Mouse (Mus musculus) cerebellum, postnatal 36 days (tissue): ENCODE data around the gene Spen.
A peak's percentile ranks its signal among the peaks of the same experiment; 100 is the strongest.

Experiments used
- DNase-seq, 2 experiments: peaks; one replicate each; pipeline ENCODE4 v3.0.0; 2021 to 2022; ENCODE audit warnings: mixed read lengths in 2 of 2

Spen gene

DNA sequence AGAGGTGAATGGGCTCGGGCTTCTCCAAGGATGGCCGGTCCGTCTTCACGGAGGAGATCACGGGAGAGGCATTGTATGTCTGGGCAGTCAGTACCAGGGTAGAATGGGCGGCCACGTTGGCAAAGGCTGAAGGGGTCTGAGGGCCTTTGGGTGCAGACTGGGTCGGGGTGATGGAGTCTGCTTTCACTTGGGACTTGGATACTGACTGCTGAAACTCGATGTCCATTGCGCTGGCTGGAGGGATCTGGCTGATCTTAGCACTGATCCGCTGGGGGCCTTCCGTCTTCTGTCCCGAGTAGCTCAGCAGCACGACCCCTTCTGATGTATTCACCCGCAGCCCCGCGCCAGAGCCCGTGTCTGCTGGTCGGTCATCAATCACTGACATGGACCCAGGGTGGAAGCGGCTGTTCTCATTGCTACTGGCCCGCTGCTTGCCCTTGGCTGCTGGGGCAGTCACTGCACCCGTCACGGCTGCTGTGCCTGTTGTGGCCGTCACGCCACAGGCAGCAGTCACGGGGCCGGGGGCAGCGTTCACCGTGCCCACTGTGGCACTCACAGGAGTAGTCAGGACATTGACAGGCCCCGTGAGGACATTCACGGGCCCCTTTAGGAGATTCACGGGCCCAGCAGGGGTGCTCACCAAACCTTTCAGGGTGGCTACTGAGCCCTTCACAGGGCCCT is 65.6 kb downstream of the Spen start:
- no peak for DNase-seq

DNA sequence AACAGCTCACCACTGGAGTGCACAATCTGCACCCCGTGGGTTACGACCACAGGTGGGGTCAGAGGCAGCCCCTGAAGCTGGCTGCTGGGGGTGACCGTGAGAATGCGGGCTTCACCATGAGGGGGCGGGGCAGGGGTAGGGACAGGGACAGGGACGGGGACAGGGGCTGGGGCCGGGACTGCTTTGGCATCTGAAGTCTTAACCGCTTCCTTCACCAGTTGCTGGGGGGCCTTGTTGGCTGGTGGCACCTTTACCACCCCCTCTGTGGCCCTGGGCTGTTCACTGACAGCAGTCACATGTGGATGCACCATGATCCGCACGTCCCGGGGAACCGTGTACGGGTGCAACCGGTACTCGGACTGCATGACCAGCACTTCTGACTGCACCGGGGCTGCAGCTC is 66.9 kb downstream of the Spen start:
- no peak for DNase-seq

DNA sequence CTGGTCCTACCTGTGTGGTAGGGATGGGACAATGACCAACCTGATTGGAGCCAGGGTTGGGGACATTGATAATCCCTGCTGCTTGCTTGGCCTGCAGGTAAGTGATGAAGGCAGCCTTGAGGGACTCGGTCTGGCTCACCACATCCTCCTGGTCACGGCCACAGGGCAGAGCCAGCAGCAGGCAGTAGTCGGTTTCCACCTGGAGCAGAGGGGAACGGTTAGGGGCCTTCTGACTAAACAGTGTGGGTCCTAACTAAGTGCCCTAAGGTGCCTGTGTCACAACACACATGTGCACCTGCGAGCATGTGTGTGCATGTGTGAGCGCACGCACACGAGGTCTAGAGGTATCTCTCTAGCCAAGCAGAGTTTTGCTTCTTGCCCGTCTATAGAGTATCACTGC is 69.1 kb downstream of the Spen start:
- DNase-seq: no peak

DNA sequence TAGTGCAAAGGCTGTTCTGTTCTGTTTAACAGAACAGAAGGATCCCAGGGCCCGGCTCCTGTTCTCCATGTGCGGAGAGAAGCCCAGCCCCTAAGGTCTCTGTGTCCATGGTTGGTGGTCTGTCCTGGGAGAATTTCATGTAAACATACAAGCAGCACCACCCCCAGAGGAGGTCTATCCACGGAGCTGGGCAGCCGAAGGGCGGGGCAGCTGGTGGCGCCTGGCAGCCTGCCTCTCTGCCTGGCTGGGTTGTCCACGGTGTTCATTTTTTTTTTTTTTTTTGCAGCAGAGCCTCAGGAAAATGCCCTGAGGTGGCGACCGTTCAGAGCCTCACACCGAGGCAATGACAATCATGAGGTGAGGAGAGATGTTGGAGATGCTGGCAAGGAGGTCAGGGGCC is 69.8 kb downstream of the Spen start:
- peak; percentile 70 to 78 for DNase-seq

DNA sequence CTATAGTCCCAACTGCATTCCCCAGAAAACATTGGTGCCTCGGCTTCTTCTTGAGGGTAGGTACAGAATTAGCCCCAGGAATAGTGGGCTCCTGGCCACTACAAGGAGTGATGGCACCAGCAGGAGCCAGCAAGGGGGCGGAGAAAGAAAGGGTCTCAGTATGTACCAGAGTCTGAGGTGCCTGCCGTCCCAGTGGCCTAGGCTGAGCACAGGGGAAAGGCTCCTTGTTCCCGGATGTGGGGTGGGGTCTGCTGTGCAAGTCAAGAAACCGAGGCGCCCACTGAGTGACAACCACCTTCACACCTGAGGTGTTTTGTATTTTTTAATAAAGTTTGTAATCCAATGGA is 70.8 kb downstream of the Spen start:
- no peak for DNase-seq

DNA sequence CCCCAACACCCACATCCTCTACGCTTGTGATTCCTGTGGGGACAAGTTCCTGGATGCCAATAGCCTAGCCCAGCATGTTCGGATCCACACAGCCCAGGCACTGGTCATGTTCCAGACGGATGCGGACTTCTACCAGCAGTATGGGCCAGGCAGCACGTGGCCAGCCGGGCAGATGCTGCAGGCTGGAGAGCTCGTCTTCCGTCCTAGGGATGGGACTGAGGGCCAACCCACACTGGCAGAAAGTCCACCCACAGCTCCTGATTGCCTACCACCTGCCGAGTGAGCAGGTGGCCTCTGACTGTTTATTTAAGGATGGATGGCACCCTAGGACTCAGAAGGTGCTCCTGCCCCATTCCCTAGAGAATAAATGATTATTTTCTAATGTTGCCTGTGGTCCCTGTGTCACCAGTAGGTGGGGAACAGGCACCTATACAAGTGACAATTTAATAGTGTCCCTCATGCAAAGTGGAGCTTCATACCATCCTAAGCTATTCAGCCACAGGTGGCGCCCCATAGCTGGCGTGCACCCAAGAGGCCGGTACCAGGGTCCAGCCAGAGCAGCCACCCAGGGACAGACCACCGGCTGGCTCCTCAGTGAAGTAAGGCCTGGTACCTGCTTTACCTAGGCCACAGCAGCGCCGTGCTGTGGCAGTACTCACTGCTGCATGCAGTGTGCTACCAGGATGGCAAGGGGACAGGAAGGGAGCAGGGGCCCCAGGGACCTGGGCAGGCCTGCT is 71.4 kb downstream of the Spen start:
- DNase-seq: no peak

DNA sequence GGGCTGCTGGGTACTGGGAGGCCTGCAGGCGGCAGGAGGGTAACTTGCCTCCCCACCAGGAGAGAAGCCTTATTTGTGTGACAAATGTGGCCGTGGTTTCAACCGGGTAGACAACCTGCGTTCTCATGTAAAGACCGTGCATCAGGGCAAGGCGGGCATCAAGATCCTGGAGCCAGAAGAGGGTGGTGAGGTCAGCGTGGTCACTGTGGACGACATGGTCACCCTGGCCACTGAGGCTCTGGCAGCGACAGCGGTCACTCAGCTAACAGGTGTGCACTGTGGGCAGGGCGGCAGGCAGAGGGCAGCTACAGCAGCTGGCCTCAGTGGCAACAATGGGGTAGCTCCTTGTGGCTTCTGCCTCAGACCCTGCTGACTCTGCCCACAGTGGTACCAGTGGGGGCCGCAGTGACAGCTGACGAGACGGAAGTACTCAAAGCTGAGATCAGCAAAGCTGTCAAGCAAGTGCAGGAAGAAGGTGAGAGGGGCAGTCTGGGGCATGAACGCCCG is 72.1 kb downstream of the Spen start:
- no peak for DNase-seq

DNA sequence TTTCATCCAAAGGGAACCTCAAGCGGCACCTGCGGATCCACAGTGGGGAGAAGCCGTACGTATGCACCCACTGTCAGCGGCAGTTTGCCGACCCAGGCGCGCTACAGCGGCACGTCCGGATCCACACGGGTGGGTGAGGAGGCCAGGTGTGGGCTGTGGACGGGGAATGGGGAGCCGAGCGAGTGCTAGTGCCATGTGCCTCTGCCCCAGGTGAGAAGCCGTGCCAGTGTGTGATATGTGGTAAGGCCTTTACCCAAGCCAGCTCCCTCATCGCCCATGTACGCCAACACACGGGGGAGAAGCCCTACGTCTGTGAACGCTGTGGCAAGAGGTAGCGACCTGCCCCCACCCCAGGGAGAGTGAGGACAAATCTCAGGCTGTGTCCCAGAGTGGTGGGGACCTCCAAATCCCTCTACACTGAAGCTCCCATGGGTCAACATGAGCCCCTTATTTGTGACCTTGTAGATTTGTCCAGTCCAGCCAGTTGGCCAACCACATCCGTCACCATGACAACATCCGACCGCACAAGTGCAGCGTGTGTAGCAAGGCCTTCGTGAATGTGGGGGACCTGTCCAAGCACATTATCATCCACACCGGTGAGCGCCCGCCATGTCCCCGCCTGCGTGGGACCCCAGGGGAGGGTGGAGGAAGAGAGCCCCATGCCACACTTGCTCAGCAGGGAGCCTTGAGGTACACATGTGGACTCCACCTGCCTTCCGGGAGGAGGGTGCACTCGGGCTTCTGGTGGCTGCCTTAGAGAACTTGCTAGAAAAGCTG is 72.7 kb downstream of the Spen start:
- DNase-seq: no peak

DNA sequence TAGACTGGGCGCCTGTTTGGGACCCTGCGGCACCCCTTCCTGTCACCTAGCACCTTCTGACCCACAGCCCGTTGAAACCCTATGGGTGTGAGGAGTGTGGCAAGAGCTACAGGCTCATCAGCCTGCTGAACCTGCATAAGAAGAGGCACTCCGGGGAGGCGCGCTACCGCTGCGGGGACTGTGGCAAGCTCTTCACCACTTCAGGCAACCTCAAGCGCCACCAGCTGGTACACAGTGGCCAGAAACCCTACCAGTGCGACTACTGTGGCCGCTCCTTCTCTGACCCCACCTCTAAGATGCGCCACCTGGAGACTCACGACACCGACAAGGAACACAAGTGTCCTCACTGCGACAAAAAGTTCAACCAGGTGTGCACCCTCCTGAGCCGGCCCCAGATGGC is 73.7 kb downstream of the Spen start:
- no peak for DNase-seq

DNA sequence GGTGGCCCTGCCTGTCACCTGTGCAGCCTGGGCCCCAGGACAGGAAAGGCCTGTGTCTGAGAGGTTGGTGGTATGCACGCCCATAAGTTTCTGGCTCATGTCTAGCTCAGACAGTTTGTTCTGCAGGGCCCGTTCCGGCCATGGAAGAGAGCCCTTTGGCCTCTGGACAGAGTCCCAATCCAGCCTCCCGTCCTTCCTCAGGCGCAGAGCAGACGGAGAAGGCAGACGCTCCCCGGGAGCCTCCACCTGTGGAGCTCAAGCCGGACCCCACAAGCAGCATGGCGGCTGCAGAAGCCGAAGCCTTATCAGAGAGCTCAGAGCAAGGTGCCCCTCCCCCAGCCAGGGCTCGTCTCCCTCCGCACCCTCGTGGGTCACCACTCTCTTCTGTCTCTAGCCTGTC is 74.9 kb downstream of the Spen start:
- no peak for DNase-seq

DNA sequence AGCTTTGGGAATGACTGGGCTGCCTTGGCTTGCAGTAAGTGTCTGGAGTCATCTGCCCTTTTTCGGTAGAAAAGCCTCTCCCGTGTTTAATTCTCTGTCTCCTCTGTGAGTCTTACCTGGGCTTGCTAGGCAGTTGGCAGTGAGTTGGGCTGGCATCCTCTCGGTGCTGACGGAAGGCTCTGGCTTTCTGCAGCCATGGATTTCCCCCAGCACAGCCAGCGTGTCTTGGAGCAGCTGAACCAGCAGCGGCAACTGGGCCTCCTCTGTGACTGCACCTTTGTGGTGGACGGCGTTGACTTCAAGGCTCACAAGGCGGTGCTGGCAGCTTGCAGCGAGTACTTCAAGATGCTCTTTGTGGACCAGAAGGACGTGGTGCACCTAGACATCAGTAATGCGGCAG is 76.8 kb downstream of the Spen start:
- no peak for DNase-seq

DNA sequence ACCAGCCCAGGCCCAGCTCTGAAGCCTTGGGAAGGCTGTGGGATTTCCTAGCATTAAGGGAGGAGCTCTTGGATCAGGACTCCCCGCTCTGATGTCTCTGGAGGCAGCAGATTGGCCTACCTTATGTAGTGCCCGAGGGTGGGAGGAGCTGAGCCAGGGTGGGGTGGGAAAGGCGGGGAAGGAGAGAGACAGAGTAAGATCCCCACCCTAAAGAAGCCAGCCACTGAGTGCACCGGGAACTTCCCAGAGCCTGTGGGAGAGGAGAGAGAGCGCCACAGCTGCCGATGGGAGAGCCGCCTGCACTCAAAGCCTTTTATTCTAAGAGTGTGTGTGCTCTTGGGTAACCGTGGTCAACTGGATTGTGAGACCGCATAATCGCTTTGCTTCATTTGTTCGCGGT is 77.3 kb downstream of the Spen start:
- DNase-seq: no peak

DNA sequence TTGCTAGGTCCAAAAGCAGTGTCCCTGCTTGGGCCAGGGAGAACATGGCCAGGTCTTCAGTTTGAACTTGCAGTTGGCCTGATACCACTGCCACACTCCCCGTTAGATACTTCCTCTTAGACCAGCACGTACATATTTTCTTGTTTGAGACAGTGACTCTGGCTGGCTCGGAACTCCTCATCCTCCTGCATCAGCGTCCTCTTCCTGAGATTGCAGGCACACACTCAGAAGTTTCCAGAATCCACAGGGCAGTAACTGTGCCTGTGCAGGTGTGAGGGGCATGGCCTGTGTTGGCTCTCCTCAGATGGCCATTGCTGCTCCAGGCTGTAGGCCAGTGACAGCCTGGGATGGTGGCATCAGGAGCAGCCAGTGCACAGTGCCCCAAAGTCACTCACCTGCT is 77.9 kb downstream of the Spen start:
- DNase-seq: no peak

DNA sequence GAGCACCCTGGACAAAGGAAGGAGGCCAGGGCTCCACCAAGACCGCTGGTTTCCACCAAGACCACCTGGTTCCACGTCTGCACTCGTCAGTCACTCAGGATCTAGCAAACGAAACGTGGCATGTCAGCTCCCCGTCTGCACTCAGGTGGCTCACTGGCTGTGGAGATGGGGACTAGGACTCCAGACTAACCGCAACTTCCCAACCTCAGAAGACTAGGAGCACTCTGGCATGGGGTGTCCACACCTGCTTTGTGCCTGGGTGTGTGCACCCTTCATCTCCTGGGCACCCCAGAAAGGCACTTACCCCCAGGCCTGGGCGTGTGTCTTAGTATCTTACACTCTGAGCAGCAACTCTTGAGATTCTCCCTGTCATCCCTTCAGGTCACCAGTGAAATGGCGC is 78.6 kb downstream of the Spen start:
- DNase-seq: no peak

DNA sequence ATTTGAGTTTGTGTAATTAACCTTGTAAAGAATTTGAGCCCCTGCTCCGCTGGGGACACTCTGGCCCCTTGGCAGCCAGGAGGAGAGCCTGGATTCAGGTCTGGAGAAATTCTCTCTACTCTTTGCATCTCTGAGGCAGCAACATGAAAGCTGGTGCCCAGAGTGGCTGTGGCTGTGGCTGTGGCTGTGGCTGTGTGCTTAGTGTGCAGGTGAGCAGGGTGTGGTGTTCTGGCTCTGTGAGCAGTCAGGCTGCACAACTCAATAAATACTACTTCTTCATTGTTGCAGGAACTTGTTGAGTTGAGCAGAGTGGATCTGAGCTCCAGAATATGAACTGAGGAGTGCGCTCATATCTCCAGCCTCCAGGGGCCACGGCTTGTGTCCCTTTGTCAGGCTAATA is 79.5 kb downstream of the Spen start:
- DNase-seq: no peak

DNA sequence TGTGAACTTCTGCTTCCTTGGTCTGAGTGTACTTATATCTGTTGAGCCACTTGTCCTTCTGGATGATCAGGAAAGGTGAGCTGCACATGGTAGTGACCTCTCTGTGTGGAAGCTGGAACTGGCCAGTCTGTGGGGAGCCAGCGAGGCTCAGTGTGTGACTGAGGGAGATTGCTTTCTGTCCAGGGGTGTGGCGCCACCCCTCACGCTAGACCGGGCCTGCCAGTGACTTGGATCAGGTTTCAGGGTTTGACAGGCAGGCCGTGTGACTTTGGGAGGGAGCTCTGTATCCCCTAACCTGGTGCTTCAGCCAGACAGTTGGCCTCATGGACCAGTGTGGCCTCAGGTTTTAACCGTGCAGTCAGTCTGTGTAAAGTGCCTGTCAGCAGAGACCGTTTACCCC is 80.2 kb downstream of the Spen start:
- no peak for DNase-seq

DNA sequence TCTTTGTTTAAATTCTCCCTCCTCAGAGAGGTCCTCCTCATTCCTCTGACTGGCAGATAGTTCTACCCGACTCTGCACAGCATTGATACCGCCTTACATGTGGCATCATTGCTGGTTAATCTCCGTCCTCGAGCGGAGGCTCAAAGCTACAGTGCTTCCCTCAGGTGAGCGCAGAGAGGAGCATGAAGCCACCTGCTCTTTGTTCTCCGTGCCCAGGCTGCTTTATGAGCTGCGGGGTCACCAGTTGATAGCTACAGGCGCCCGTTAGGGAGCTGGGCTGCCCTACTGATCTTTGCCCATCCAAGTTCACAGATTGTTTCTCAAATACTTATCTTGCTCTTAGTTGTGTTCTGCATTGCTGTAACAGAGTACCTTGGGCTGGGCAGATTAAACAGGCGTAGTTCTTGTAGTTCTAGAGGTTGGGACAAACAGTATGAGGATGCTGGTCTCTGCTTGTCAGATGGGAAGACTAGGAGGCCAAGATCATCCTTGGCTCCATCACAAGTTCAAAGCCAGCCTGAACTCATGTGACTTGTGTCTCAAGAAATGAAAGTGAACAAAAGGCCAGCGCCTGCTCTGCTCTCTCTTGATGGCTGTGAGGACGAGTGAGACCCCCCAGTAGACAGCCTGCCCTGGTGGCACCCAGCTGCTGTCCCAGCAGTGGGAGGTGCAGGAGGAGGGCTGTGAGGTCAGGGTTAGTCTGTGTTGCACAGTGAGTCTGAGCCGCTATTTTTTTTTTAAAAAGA is 82.0 kb downstream of the Spen start:
- no peak for DNase-seq

DNA sequence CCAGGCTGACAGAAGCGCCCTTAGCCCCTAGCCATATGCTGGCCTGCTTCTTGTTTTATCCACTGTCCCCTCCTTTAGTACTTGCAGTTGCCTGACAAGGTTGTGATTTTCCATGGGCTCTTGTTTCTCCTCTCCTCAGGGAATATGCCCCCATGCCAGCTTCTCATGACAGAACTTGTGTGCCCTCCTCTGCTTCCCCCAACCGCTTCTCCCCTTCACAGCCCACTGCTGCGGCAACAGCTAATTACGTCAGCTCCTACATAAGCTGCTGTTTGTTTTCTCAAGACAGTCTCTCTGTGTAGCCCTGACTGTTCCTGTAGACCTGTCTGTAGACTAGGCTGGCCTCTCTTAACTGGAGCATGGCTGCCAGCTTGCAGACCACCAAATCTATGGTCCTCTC is 82.9 kb downstream of the Spen start:
- no peak for DNase-seq

DNA sequence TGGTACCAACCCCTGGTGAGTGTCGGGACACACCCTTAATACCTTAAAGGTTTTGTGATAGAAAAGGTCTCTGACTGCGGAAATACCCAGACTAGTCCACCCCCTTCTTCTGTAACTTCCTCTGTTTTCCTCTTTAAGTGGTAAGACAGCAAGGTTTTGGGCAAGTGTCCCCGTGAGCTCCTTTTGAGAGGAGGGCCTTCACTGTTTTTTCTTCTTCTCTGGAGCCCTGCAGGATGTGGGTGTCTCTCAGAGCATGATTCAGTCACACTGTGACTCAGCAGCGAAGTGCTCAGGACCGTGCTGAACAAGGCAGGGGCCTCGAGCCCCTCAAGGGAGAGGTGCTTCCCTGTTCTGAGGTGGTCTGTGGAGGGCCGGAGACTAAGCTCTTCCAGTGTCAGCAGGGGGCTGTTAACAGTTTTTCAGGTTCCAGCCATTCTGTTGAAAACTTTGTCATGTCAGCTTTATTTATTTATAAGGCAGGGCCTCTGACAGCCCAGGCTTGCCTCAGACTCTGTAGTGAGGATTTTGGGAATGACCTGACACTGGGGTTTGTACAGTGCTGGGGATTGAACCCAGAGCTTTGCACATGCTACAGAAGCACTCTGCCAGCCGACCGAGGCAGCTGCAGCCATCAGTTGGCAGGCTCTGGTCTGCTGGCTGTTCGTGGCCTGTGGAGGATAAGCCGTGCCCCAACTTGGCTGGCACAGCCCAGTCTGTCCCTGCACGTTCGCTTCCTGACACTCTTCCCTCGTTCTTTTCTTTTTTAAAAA is 83.6 kb downstream of the Spen start:
- no peak for DNase-seq

DNA sequence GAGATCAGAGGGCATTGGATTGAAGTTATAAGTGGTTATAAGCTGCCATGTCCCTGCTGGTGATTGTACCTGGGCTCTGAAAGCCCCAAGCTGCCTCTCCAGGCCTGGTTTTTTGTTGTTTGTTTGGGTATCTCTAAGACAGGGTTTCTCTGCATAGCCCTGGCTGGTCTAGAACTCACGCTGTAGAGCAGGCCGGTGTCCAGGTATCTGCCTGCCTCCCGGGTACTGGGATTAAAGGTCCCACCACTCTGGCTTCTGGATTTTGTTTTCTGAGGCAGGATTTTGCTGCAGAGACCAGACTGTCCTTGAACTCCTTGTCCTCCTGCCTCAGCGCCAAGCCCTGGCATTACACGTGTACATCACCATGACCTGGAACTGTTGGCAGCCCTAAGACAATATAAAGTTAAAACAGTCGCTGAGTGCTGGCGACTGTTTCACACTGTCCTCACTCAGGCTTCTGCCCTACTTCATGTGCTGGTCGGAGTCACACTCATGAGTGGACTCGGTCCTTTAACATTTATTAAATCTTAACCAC is 86.4 kb downstream of the Spen start:
- no peak for DNase-seq

DNA sequence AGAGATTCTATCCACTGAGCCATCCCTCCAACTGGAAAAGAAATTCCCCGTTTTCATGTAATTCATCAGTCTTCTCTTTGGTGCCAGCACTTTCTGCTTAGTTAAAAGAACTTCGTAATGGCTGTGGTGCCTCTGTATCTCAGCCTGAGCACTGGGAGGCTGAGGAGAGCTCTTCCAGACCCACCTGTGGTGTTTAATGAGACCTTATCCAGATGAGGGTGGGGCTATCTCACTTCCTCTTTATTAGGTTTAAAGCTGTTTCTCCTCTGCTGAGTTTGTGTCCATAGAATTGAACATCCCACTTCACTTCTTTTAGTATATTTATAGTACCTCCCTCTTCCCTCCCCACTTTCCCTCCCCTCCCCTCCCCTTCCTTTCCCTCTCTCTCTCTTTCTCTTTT is 87.1 kb downstream of the Spen start:
- no peak for DNase-seq

DNA sequence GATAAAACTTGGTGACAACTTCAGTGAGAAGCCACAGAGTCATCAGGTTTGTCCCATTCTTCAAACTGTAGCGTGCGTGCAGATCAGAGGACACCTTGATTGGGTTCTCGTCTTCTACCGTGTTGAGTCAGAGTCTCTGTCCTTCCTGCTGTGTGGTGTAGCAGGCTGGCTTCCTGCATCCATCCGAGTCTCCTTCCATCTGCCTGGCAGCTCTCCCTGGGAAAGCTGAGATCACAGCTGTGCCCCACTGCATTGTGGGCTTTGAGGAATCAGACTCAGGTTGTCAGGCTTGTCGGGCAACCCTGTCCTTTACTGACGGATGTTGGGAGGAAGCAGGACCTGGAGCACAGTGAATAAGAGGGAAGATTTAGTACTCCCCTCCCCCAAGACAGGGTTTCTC is 92.2 kb downstream of the Spen start:
- DNase-seq: no peak
